Mouse (Mus musculus) neural tube, embryonic 15.5 days (tissue): Measurements from ENCODE around the gene Glo1. TPM values are rescaled to one million over a fixed set of nuclear protein-coding genes. Genes with fewer than 3 reads are reported as not detected.

Experiments
- ATAC-seq: fragments of 200-750 bp; cut with Nextera tagmentation; 2 replicates; pipeline ENCODE4 v1.8.0; 2017; ENCODE audit warnings: mild to moderate bottlenecking, moderate TSS enrichment, moderate library complexity; ENCODE audit not compliant: low FRiP score
- H3K27ac ChIP-seq: fragments of 300-500 bp; sonication (generic); replicated peaks from 2 replicates; pipeline ENCODE4 v1.5.1; 2015; ENCODE audit warnings: mild to moderate bottlenecking, inconsistent platforms
- H3K27me3 ChIP-seq: fragments of 300-500 bp; sonication (generic); replicated peaks from 2 replicates; pipeline ENCODE4 v1.6.1; 2015; ENCODE audit warnings: inconsistent platforms
- H3K36me3 ChIP-seq: fragments of 300-500 bp; sonication (generic); 2 replicates; pipeline ENCODE4 v1.6.1; 2015; ENCODE audit warnings: inconsistent platforms
- H3K4me1 ChIP-seq: fragments of 300-500 bp; sonication (generic); 2 replicates; pipeline ENCODE4 v1.6.1; 2015; ENCODE audit warnings: inconsistent platforms
- H3K4me2 ChIP-seq: fragments of 300-500 bp; sonication (generic); 2 replicates; pipeline ENCODE4 v1.6.1; 2015; ENCODE audit warnings: inconsistent platforms, mild to moderate bottlenecking, moderate library complexity
- H3K4me3 ChIP-seq: fragments of 300-500 bp; sonication (generic); replicated peaks from 2 replicates; pipeline ENCODE4 v1.5.1; 2015; ENCODE audit warnings: mild to moderate bottlenecking, inconsistent platforms
- H3K9ac ChIP-seq: fragments of 300-500 bp; sonication (generic); replicated peaks from 2 replicates; pipeline ENCODE4 v1.6.1; 2015; ENCODE audit warnings: mild to moderate bottlenecking, inconsistent platforms
- H3K9me3 ChIP-seq: fragments of 300-500 bp; sonication (generic); replicated peaks from 2 replicates; pipeline ENCODE4 v1.6.1; 2016; ENCODE audit warnings: inconsistent platforms
- WGBS: fragments of 180-500 bp; shearing (Covaris S2); methylation state at CpG from one replicate; pipeline ENCODE4 v1.1.7; 2015; ENCODE audit warnings: mixed read lengths; 5-methylcytosine and 5-hydroxymethylcytosine counted together
- polyA plus RNA-seq: library from polyadenylated mRNA; unstranded; fragments of >200 nt; fragmentation: Nextera tagmentation; extraction: Ambion mirVana; gene quantifications from 2 replicates; pipeline ENCODE4 v1.2.1, GENCODE M21; 2015

The Glo1 gene
- polyA plus RNA-seq, 1 experiment from 2014 or later = 162 TPM

DNA sequence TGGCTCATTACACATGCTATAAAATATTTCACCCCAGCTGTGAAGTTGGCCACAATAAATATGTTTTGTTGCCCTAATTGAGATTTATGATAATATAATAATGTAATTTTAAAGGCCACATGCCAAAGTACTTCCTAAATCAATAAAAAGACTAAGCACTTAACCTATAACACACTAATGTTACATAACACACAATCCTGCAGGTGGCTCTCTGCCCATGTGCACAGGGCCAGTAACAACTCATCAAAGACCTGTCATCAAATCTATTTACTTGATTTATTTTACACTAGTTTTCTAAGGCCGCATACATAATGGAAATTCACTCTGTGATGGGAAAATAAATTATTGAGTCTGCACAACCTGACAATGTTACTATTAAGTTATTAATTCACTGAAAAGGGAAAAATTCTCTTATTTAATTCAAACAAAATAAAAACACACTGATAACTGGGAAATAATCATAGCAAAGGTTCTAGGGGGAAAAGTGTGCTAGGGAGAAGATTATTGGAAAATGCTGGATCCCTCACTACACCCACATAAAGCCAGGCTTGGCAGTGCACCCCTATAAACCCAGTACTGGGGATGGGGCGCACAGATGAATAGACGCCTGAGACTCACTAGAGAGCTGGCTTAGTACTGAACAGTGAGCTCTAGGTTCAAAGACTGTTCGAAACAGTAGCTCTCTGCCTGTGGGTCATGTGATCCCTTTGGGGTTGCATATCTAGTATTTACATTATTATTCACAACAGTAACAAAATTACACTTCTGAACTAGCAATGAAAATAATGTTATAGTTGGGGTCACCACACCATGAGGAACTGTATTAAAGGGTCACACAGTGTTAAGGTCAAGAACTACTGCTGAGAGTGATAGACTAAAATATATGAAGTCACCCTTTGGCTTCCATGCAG is 73.4 kb downstream of the Glo1 start:
- Histone ChIP-seq H3K27ac (no peak overlapping the region), H3K36me3 (no peaks in the 10 kb centered on the region), H3K4me2 (no peak overlapping the region), H3K9ac (no peak overlapping the region), H3K27me3 (no peaks in the 10 kb centered on the region), H3K9me3 (no peaks in the 10 kb centered on the region), H3K4me3 (no peak overlapping the region), H3K4me1 (peaks cover 23% of the 10 kb centered on the region)
- 75% methylated on average over 4 of the region's 4 CpGs for WGBS
- peak; percentile 53; the same call in 1 of the 2 replicates for ATAC-seq

DNA sequence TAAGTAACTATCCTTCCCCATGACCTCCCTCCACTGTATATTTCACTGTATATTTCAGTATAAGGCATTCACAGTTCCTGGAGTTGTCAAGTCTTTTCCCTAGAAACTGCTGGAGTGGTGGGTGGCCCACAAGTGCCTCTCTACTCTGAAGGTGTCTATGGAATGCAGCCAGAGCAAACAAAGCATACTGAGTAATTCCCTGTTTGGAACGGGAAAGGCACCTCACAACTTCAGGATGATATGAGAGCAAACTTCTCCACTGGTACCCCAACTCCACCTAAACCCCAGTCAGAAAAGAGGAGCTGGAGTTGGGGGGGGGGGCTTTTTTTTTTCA is 75.9 kb downstream of the Glo1 start:
- 7% methylated on average over 1 of the region's 1 CpGs for WGBS
- no peaks in the 10 kb centered on the region for H3K36me3 ChIP-seq
- no peaks in the 10 kb centered on the region for H3K9me3 ChIP-seq
- ATAC-seq = no peak
- H3K27ac ChIP-seq = no peak overlapping the region
- H3K4me3 ChIP-seq = no peak overlapping the region
- H3K4me2 ChIP-seq = no peak overlapping the region
- H3K4me1 ChIP-seq = peaks cover 27% of the 10 kb centered on the region
- no peak overlapping the region for H3K9ac ChIP-seq
- no peaks in the 10 kb centered on the region for H3K27me3 ChIP-seq

DNA sequence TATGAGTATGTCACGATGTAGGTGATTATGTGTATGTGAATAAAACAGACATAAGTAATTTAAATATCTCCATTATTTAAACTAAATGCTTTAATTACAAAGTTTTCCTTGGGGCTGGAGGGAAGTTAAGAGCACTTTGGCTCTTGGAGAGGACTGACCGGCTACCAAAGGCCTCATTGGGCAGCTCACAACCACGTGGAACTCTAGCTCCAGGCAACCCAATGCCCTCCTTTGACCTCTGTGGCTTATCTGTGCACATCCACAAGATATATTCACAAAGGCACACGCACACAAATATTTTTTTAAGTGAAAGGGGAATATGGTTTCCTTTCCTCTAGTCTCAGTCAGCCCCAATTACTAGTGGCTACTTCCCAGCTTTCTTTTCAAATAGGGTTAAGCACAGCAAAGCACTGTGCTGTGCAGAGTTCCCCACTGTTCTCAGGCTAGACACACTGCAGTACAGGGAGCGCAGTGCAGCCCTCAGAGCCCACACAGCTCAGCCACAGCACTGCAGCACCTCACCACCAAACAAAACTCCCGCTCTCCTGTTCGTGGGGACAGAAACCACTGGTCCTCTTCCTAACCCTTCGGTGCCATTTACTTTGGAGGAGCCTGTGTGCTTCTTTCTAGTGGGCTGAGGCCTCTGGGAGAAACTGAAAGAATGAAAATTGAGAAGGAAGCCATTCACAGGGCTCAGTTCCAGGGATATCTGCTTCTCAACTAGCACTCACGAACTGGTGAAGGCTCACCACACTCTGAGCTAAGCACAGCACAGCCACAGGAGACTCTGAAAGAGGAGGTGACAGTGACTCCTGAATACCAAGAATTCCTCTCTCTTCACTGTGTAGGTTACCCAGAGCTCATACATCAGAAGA is 76.5 kb downstream of the Glo1 start:
- Histone ChIP-seq H3K27me3 (no peaks in the 10 kb centered on the region), H3K9ac (no peak overlapping the region), H3K4me3 (no peak overlapping the region), H3K36me3 (no peaks in the 10 kb centered on the region), H3K27ac (no peak overlapping the region), H3K9me3 (no peaks in the 10 kb centered on the region), H3K4me1 (peaks cover 27% of the 10 kb centered on the region), H3K4me2 (no peak overlapping the region)
- WGBS = 61% methylated on average over 9 of the region's 9 CpGs
- no peak for ATAC-seq

DNA sequence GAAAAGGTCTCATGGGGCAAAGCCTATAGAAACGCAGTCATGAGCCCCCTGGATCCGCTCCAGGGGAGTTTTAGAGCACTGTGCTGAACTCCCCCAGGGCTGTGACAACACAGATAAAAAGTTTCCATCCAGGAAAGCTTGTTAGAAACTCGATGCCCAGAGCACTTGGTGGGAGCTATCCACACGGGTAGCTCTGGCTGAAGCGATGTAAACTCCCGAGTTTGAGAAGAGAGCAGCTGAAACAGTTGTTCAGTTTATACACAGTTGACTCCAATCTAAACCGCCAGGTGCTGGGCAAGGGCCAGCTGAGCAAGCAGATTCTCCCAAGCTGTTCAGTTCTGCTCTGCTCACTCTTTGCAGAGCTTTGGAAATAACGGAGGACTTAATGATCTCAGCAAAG is 87.6 kb downstream of the Glo1 start:
- H3K27ac ChIP-seq = 0 out of 2 replicates have a peak overlapping the region, but pooled peaks have one; percentile 33
- no peak overlapping the region for H3K4me2 ChIP-seq
- no peak overlapping the region for H3K4me3 ChIP-seq
- H3K4me1 ChIP-seq = peaks cover 27% of the 10 kb centered on the region
- WGBS = 33% methylated on average over 8 of the region's 8 CpGs
- no peak for ATAC-seq
- no peaks in the 10 kb centered on the region for H3K36me3 ChIP-seq
- H3K9ac ChIP-seq = no peak overlapping the region
- H3K9me3 ChIP-seq = no peaks in the 10 kb centered on the region
- H3K27me3 ChIP-seq = no peaks in the 10 kb centered on the region

DNA sequence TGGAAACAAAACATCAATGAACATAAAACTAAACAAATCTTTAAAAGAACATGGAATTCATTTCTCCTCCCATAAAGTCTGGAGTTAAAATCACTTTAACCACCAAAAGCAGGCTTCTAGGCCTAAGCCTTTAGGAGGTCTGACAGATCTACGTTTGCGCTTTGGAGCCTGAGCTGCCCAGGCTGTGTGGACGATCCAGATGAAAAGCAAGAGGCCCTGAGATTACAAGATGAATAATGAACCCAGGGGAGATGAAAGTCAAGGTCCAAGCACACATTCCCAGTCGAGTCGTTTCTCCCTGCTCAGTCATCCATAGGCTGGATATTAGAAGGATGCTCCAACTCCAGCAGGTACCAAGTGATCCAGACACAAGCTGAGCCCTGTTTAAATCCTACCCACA is 90.0 kb downstream of the Glo1 start:
- H3K36me3 ChIP-seq = no peaks in the 10 kb centered on the region
- WGBS = 52% methylated on average over 5 of the region's 5 CpGs
- no peak overlapping the region for H3K4me2 ChIP-seq
- no peaks in the 10 kb centered on the region for H3K27me3 ChIP-seq
- H3K9ac ChIP-seq = no peak overlapping the region
- no peak overlapping the region for H3K4me3 ChIP-seq
- no peaks in the 10 kb centered on the region for H3K9me3 ChIP-seq
- no peak overlapping the region for H3K27ac ChIP-seq
- no peak for ATAC-seq
- H3K4me1 ChIP-seq = peaks cover 18% of the 10 kb centered on the region

Other genes with a start within 250 kb of the Glo1 start
- gene Btbd9, start 50.4 kb downstream of the Glo1 start, polyA plus RNA-seq = 109 and 121 TPM in 2 replicates
- 2.7 and 2.8 TPM in 2 replicates for gene Dnah8, start 2.5 kb downstream of the Glo1 start, polyA plus RNA-seq